Mouse (Mus musculus) forebrain, embryonic 14.5 days (tissue): ENCODE data around the gene Slc9a1. TPM values are rescaled to one million over a fixed set of nuclear protein-coding genes. Genes with fewer than 3 reads are reported as not detected.

Source experiments
- ATAC-seq: fragments of 200-750 bp; cut with Nextera tagmentation; 2 replicates; pipeline ENCODE4 v1.8.0; 2017; ENCODE audit warnings: mild to moderate bottlenecking, moderate library complexity
- DNase-seq: peaks from one replicate; pipeline ENCODE4 v3.0.0-alpha.2; 2015; ENCODE audit warnings: low spot score
- H3K27ac ChIP-seq: fragments of 300-500 bp; sonication (generic); 2 replicates; pipeline ENCODE4 v1.5.1; 2014; ENCODE audit warnings: low read depth, mild to moderate bottlenecking, control low read depth, low read length, moderate library complexity
- H3K27me3 ChIP-seq: fragments of 300-500 bp; sonication (generic); replicated peaks from 2 replicates; pipeline ENCODE4 v1.6.1; 2014; ENCODE audit warnings: low read length, control low read depth, mixed read lengths; ENCODE audit not compliant: control insufficient read depth, insufficient read depth
- H3K36me3 ChIP-seq: fragments of 300-500 bp; sonication (generic); 2 replicates; pipeline ENCODE4 v1.6.1; 2014; ENCODE audit warnings: low read length, control low read depth; ENCODE audit not compliant: control insufficient read depth, insufficient read depth
- H3K4me1 ChIP-seq: fragments of 300-500 bp; sonication (generic); 2 replicates; pipeline ENCODE4 v1.6.1; 2014; ENCODE audit warnings: antibody characterized with exemption, low read length, control low read depth; ENCODE audit not compliant: control insufficient read depth, insufficient read depth
- H3K4me2 ChIP-seq: fragments of 300-500 bp; sonication (generic); 2 replicates; pipeline ENCODE4 v1.6.1; 2014; ENCODE audit warnings: mild to moderate bottlenecking, control low read depth, low read length
- H3K4me3 ChIP-seq: fragments of 300-500 bp; sonication (generic); 2 replicates; pipeline ENCODE4 v1.5.1; 2014; ENCODE audit warnings: low read depth, low read length, control low read depth
- H3K9ac ChIP-seq: fragments of 300-500 bp; sonication (generic); 2 replicates; pipeline ENCODE4 v1.6.1; 2014; ENCODE audit warnings: mild to moderate bottlenecking, low read length, control low read depth, moderate library complexity
- H3K9me3 ChIP-seq: fragments of 300-500 bp; sonication (generic); replicated peaks from 2 replicates; pipeline ENCODE4 v1.6.1; 2016; ENCODE audit warnings: low read length, control low read depth, mixed read lengths; ENCODE audit not compliant: control insufficient read depth
- whole genome bisulfite sequencing: fragments of 180-500 bp; shearing (Covaris S2); extraction: QIAGEN DNeasy Blood & Tissue Kit; methylation state at CpG from one replicate; pipeline ENCODE4 v1.1.7; 2014; 5-methylcytosine and 5-hydroxymethylcytosine counted together
- polyA plus RNA-seq: library from polyadenylated mRNA; unstranded; fragments of >200 nt; fragmentation: Nextera tagmentation; extraction: Ambion mirVana; gene quantifications from 2 replicates; pipeline ENCODE4 v1.2.1, GENCODE M21; 2014

Gene Slc9a1
- polyA plus RNA-seq, 1 experiment from 2014 or later = 4.4 TPM

GRCm38 (mm10) chr4:133447967-133448366 is 78.5 kb downstream of the Slc9a1 start:
- H3K27me3 ChIP-seq = no peaks in the 10 kb centered on the region
- H3K9me3 ChIP-seq = no peaks in the 10 kb centered on the region
- no peak overlapping the region for H3K4me3 ChIP-seq
- no peak overlapping the region for H3K9ac ChIP-seq
- WGBS = 80% methylated on average over 11 of the region's 11 CpGs
- no peaks in the 10 kb centered on the region for H3K36me3 ChIP-seq
- H3K4me2 ChIP-seq = no peak overlapping the region
- H3K4me1 ChIP-seq = peaks cover 2% of the 10 kb centered on the region; the same call in 1 of the 2 replicates
- no peak overlapping the region for H3K27ac ChIP-seq
- no peak for ATAC-seq
- DNase-seq = no peak

GRCm38 (mm10) chr4:133448708-133449388 is 79.3 kb downstream of the Slc9a1 start:
- Histone ChIP-seq H3K27ac (no peak overlapping the region), H3K9ac (no peak overlapping the region), H3K36me3 (no peaks in the 10 kb centered on the region), H3K9me3 (no peaks in the 10 kb centered on the region), H3K4me2 (no peak overlapping the region), H3K4me1 (no peaks in the 10 kb centered on the region), H3K27me3 (no peaks in the 10 kb centered on the region), H3K4me3 (no peak overlapping the region)
- no peak for ATAC-seq
- DNase-seq = no peak
- 67% methylated on average over 8 of the region's 8 CpGs for WGBS

GRCm38 (mm10) chr4:133449726-133450125 is 80.2 kb downstream of the Slc9a1 start:
- H3K4me2 ChIP-seq = no peak overlapping the region
- no peak overlapping the region for H3K27ac ChIP-seq
- ATAC-seq (no peak), DNase-seq (peak; percentile 55)
- WGBS = 18% methylated on average over 13 of the region's 13 CpGs
- no peaks in the 10 kb centered on the region for H3K9me3 ChIP-seq
- H3K9ac ChIP-seq = no peak overlapping the region
- H3K4me3 ChIP-seq = no peak overlapping the region
- H3K27me3 ChIP-seq = no peaks in the 10 kb centered on the region
- no peaks in the 10 kb centered on the region for H3K36me3 ChIP-seq
- H3K4me1 ChIP-seq = no peaks in the 10 kb centered on the region

GRCm38 (mm10) chr4:133451536-133451935 is 82.0 kb downstream of the Slc9a1 start:
- H3K4me2 ChIP-seq = no peak overlapping the region
- no peaks in the 10 kb centered on the region for H3K4me1 ChIP-seq
- no peaks in the 10 kb centered on the region for H3K27me3 ChIP-seq
- DNase-seq (peak; percentile 86), ATAC-seq (no peak)
- WGBS = 11% methylated on average over 10 of the region's 10 CpGs
- H3K9me3 ChIP-seq = no peaks in the 10 kb centered on the region
- H3K9ac ChIP-seq = no peak overlapping the region
- H3K4me3 ChIP-seq = no peak overlapping the region
- no peak overlapping the region for H3K27ac ChIP-seq
- no peaks in the 10 kb centered on the region for H3K36me3 ChIP-seq

GRCm38 (mm10) chr4:133452433-133452832 is 82.9 kb downstream of the Slc9a1 start:
- 70% methylated on average over 6 of the region's 7 CpGs for WGBS

GRCm38 (mm10) chr4:133458044-133458443 is 88.5 kb downstream of the Slc9a1 start:
- ATAC-seq = no peak
- Histone ChIP-seq H3K27ac (no peak overlapping the region), H3K36me3 (no peaks in the 10 kb centered on the region), H3K9ac (no peak overlapping the region), H3K4me1 (no peaks in the 10 kb centered on the region), H3K4me2 (no peak overlapping the region), H3K27me3 (no peaks in the 10 kb centered on the region), H3K4me3 (no peak overlapping the region), H3K9me3 (no peaks in the 10 kb centered on the region)
- no peak for DNase-seq
- WGBS = 85% methylated on average over 3 of the region's 3 CpGs

More at GRCm38 (mm10) chr4:133452433-133452832, 82.9 kb downstream of the Slc9a1 start:
- Histone ChIP-seq H3K27me3 (no peaks in the 10 kb centered on the region), H3K4me1 (no peaks in the 10 kb centered on the region), H3K27ac (no peak overlapping the region), H3K36me3 (no peaks in the 10 kb centered on the region), H3K4me2 (no peak overlapping the region), H3K4me3 (no peak overlapping the region), H3K9me3 (no peaks in the 10 kb centered on the region), H3K9ac (no peak overlapping the region)
- ATAC-seq (no peak), DNase-seq (no peak)

GRCm38 (mm10) chr4:133460006-133460405 is 90.5 kb downstream of the Slc9a1 start:
- H3K9me3 ChIP-seq = no peaks in the 10 kb centered on the region

GRCm38 (mm10) chr4:133460796-133461325 is 91.4 kb downstream of the Slc9a1 start:
- Histone ChIP-seq H3K9me3 (no peaks in the 10 kb centered on the region), H3K36me3 (no peaks in the 10 kb centered on the region), H3K4me1 (no peaks in the 10 kb centered on the region), H3K27me3 (no peaks in the 10 kb centered on the region), H3K4me2 (no peak overlapping the region), H3K9ac (no peak overlapping the region), H3K27ac (no peak overlapping the region), H3K4me3 (no peak overlapping the region)
- DNase-seq = no peak
- ATAC-seq = no peak
- 51% methylated on average over 5 of the region's 5 CpGs for WGBS

More at GRCm38 (mm10) chr4:133460006-133460405, 90.5 kb downstream of the Slc9a1 start:
- Histone ChIP-seq H3K4me2 (no peak overlapping the region), H3K27ac (no peak overlapping the region), H3K4me1 (no peaks in the 10 kb centered on the region), H3K36me3 (no peaks in the 10 kb centered on the region), H3K4me3 (no peak overlapping the region), H3K27me3 (no peaks in the 10 kb centered on the region), H3K9ac (no peak overlapping the region)
- WGBS = 80% methylated on average over 1 of the region's 1 CpGs
- DNase-seq (no peak), ATAC-seq (no peak)

GRCm38 (mm10) chr4:133461362-133461761 is 91.9 kb downstream of the Slc9a1 start:
- DNase-seq (no peak), ATAC-seq (no peak)
- Histone ChIP-seq H3K27me3 (no peaks in the 10 kb centered on the region), H3K9ac (no peak overlapping the region), H3K4me2 (no peak overlapping the region), H3K27ac (no peak overlapping the region), H3K4me3 (no peak overlapping the region), H3K9me3 (no peaks in the 10 kb centered on the region), H3K36me3 (no peaks in the 10 kb centered on the region), H3K4me1 (no peaks in the 10 kb centered on the region)
- 73% methylated on average over 4 of the region's 4 CpGs for WGBS
